Mouse (Mus musculus) thymus, adult 2 months (tissue): ENCODE measurements at regions not wholly inside any gene's neighbourhood (a gene's known extent, or its start where the extent isn't known, plus 50 kb on each side); places are given as distances from the start of the nearest gene placed in this dataset.

Experiments
- CTCF ChIP-seq: fragments of 200-500 bp; IDR thresholded peaks from 2 replicates; pipeline ENCODE4 v1.5.1; 2012; ENCODE audit warnings: mild to moderate bottlenecking, control low read depth, low read length, moderate library complexity, borderline replicate concordance; ENCODE audit not compliant: control insufficient read depth, poor library complexity, insufficient read depth; ENCODE audit errors: extremely low read depth
- POLR2A ChIP-seq: fragments of 200-500 bp; IDR thresholded peaks from 2 replicates; pipeline ENCODE4 v1.6.1; 2012; ENCODE audit warnings: mild to moderate bottlenecking, low read length, control low read depth, moderate library complexity; ENCODE audit not compliant: control insufficient read depth, poor library complexity, insufficient read depth; ENCODE audit errors: extremely low read depth

GRCm38 (mm10) chr9:43585616-43586015 is 158.2 kb upstream of the Nectin1 start:
- TF ChIP-seq CTCF (no peak), POLR2A (no peak)
